Mouse (Mus musculus) lung, adult 2 months (tissue): Measurements from ENCODE around the gene Rps6ka2.

Source experiments
- CTCF ChIP-seq: fragments of 200-500 bp; IDR thresholded peaks from 2 replicates; pipeline ENCODE4 v1.5.1; 2011; ENCODE audit warnings: mild to moderate bottlenecking, low read length, control low read depth; ENCODE audit not compliant: insufficient read depth
- POLR2A ChIP-seq: fragments of 200-500 bp; IDR thresholded peaks from 2 replicates; pipeline ENCODE4 v1.6.1; 2011; ENCODE audit warnings: low read depth, mild to moderate bottlenecking, control low read depth, low read length, borderline replicate concordance; ENCODE audit errors: extremely low read depth

DNA sequence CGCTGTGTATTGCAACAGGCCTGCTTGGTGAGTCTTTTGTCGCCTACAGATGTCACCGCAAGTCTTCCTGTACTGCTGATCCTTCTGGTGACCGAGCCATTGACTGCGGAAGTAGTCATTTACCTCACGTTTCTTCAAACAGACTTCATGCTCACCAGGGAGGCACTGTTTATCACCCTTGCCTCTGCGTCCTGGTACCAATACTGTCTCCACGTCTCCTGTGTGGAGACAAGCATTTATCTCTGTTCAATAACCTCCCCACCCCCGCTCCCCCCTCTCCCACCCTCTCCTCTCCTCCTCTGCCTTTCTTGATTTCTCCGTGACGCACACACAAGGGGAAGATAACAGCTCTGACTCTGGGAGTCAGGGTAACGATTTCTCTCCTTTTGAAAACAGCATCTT lies 22.0 kb upstream of the Rps6ka2 start:
- TF ChIP-seq POLR2A (no peak), CTCF (no peak)
